Mouse (Mus musculus): Measurements from ENCODE around the gene 0610009B22Rik. TPM values are rescaled to one million over a fixed set of nuclear protein-coding genes. Genes with fewer than 3 reads are reported as not detected.
"Not testable (repeated sequence)": the region's sequence is repeated elsewhere in the genome, so short reads cannot be mapped to it uniquely, and the experiment has no call there.

Gene 0610009B22Rik
- 81.0 and 86.4 TPM in 2 replicates for polyA plus RNA-seq (2014; fragmentation: Nextera tagmentation; extraction: Ambion mirVana)

DNA sequence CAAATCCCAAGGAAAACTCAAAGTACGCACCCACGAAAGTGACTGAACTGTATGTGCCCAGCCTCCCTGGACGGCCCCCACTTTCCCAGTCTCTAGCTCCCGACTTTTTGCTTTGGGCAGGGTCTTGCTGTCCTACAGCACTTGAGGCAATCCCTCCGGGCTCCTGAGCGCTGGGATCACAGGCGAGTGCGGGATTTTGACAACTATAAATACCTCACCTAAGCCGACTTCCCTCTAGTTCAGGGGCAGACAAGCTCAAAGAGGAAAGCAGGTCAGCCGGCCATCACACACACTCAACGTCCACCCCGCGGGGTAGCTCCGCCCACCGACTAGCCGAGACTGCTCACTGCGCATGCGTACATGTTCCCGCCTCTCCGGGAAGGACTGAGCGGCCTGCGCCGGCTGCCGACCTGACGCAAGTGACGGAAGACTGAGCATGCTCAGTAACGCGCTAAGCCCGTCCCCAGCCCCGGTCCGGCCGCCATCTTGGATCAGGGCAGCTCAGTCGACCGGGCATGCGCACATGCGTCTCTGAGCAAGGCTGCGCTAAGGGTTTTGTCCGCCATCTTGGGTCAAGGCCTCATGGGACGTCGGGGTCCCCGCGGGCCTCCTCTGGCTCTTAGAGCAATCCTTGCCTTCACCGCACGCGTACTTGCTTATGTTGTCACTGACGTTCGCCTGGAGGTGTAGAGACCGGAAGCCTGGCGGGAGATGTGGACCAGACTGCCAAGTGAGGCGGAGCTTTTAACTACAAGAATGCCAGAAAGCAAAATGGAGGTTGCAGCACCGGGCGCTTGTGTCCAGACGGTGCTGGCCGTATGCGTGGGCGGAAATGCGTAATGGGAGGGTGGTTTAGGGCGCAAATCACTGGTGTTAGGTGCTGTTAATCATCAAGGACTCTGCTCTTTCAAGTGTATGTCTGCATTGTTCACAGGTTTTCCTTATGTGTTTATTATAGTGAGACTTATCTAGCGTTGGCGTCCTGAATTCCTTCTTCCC is at the start of gene 0610009B22Rik:
Gene 0610009B22Rik (minus strand): TSS at position 545 of the 999 bp plus-strand sequence.
- Histone ChIP-seq H3K27me3 (ENCODE audit: insufficient read depth, low read length) (no peaks in the 10 kb centered on the region), H3K9ac (peak within 1 kb of the TSS; percentile 72), H3K4me2 (peak within 1 kb of the TSS; percentile 70), H3K9me3 (ENCODE audit: low read depth, low read length) (no peaks in the 10 kb centered on the region), H3K4me3 (ENCODE audit: low read depth, low read length) (peak within 1 kb of the TSS; percentile 61), H3K36me3 (ENCODE audit: insufficient read depth) (peaks cover 8% of the 10 kb centered on the region; the same call in 1 of the 2 replicates), H3K27ac (ENCODE audit: low read depth) (peak within 1 kb of the TSS; percentile 99), H3K4me1 (ENCODE audit: insufficient read depth) (peaks cover 5% of the 10 kb centered on the region)
- WGBS = under 1% methylated on average over 60 of the region's 60 CpGs
- no peak for TF ChIP-seq CTCF (IDR thresholded peaks at IDR 0.05; ENCODE audit: low read depth)
- DNase-seq = peak; percentile 100
- peak; percentile 99 for ATAC-seq (ENCODE audit: insufficient read depth)

DNA sequence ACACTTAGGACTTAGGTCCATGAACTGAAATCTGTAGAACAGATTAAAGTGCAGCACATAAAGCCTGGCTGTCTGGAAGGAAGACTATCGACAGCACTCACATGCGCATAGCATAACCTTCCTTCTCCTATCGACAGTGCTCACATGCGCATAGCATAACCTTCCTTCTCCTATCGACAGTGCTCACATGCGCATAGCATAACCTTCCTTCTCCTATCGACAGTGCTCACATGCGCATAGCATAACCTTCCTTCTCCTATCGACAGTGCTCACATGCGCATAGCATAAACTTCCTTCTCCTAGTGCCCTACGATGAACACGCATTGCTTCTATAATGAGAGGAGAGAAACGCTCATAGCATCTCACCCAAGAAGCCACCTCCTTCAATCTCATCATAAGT is 45.5 kb upstream of the 0610009B22Rik start:
- not testable (repeated sequence) for H3K27me3 ChIP-seq (ENCODE audit: insufficient read depth, low read length); H3K4me1 ChIP-seq (ENCODE audit: insufficient read depth); H3K4me3 ChIP-seq (ENCODE audit: low read depth, low read length); DNase-seq; ATAC-seq (ENCODE audit: insufficient read depth); H3K9me3 ChIP-seq (ENCODE audit: low read depth, low read length); H3K27ac ChIP-seq (ENCODE audit: low read depth); H3K4me2 ChIP-seq; H3K9ac ChIP-seq
- 95% methylated on average over 12 of the region's 13 CpGs for WGBS
- H3K36me3 ChIP-seq (ENCODE audit: insufficient read depth) = peaks cover 50% of the 10 kb centered on the region

DNA sequence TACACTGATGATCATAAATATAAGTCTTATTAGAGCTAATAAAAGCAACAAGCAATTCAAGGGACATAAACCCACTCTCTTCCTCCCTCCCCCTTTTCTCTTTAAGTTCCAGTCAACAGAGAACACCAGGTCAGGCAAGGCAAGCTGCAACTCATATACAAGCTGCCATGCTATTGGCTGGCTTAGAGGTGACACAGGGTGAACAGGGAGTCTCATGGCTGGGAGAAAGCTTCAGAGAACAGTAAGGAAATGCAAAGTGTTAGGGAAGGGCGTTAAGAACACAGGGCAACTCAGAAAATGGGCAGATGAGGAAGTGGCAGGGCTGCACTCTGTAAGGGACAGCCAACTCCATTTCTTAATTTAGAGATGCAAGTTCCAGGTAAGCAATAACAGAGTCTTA is 44.2 kb upstream of the 0610009B22Rik start:
- Histone ChIP-seq H3K4me2 (no peak overlapping the region), H3K9ac (no peak overlapping the region), H3K4me1 (ENCODE audit: insufficient read depth) (no peaks in the 10 kb centered on the region), H3K4me3 (ENCODE audit: low read depth, low read length) (no peak overlapping the region), H3K27me3 (ENCODE audit: insufficient read depth, low read length) (no peaks in the 10 kb centered on the region), H3K9me3 (ENCODE audit: low read depth, low read length) (no peaks in the 10 kb centered on the region), H3K27ac (ENCODE audit: low read depth) (no peak overlapping the region), H3K36me3 (ENCODE audit: insufficient read depth) (peaks cover 55% of the 10 kb centered on the region)
- no peak for TF ChIP-seq CTCF (IDR thresholded peaks at IDR 0.05; ENCODE audit: low read depth)
- ATAC-seq (ENCODE audit: insufficient read depth) (no peak), DNase-seq (no peak)
- whole genome bisulfite sequencing = 70% methylated on average over 1 of the region's 1 CpGs

GRCm38 (mm10) chr11:51721066-51721465 is 32.4 kb upstream of the 0610009B22Rik start:
- TF ChIP-seq CTCF (IDR thresholded peaks at IDR 0.05; ENCODE audit: low read depth) = no peak
- 89% methylated on average over 11 of the region's 11 CpGs for WGBS
- H3K36me3 ChIP-seq (ENCODE audit: insufficient read depth) = peaks cover 84% of the 10 kb centered on the region
- no peak overlapping the region for H3K4me3 ChIP-seq (ENCODE audit: low read depth, low read length)
- H3K4me1 ChIP-seq (ENCODE audit: insufficient read depth) = no peaks in the 10 kb centered on the region
- H3K27me3 ChIP-seq (ENCODE audit: insufficient read depth, low read length) = no peaks in the 10 kb centered on the region
- no peak overlapping the region for H3K27ac ChIP-seq (ENCODE audit: low read depth)
- no peak overlapping the region for H3K4me2 ChIP-seq
- H3K9ac ChIP-seq = no peak overlapping the region
- DNase-seq (no peak), ATAC-seq (ENCODE audit: insufficient read depth) (no peak)
- H3K9me3 ChIP-seq (ENCODE audit: low read depth, low read length) = no peaks in the 10 kb centered on the region

GRCm38 (mm10) chr11:51707080-51707479 is 18.4 kb upstream of the 0610009B22Rik start:
- H3K9me3 ChIP-seq (ENCODE audit: low read depth, low read length) = no peaks in the 10 kb centered on the region
- H3K9ac ChIP-seq = no peak overlapping the region
- TF ChIP-seq CTCF (IDR thresholded peaks at IDR 0.05; ENCODE audit: low read depth) = no peak
- DNase-seq = no peak
- H3K4me2 ChIP-seq = no peak overlapping the region
- no peak overlapping the region for H3K27ac ChIP-seq (ENCODE audit: low read depth)
- no peaks in the 10 kb centered on the region for H3K4me1 ChIP-seq (ENCODE audit: insufficient read depth)
- ATAC-seq (ENCODE audit: insufficient read depth) = no peak
- H3K36me3 ChIP-seq (ENCODE audit: insufficient read depth) = peaks cover 89% of the 10 kb centered on the region
- no peak overlapping the region for H3K4me3 ChIP-seq (ENCODE audit: low read depth, low read length)
- H3K27me3 ChIP-seq (ENCODE audit: insufficient read depth, low read length) = no peaks in the 10 kb centered on the region
- WGBS = 95% methylated on average over 13 of the region's 13 CpGs

GRCm38 (mm10) chr11:51706451-51706850 is 17.8 kb upstream of the 0610009B22Rik start:
- Histone ChIP-seq H3K9ac (no peak overlapping the region), H3K36me3 (ENCODE audit: insufficient read depth) (peaks cover 88% of the 10 kb centered on the region), H3K4me2 (no peak overlapping the region), H3K27ac (ENCODE audit: low read depth) (no peak overlapping the region), H3K4me3 (ENCODE audit: low read depth, low read length) (no peak overlapping the region), H3K27me3 (ENCODE audit: insufficient read depth, low read length) (no peaks in the 10 kb centered on the region), H3K4me1 (ENCODE audit: insufficient read depth) (no peaks in the 10 kb centered on the region), H3K9me3 (ENCODE audit: low read depth, low read length) (no peaks in the 10 kb centered on the region)
- ATAC-seq (ENCODE audit: insufficient read depth) (no peak), DNase-seq (no peak)
- TF ChIP-seq CTCF (IDR thresholded peaks at IDR 0.05; ENCODE audit: low read depth) = no peak
- WGBS = 96% methylated on average over 10 of the region's 10 CpGs

- no peaks in the 10 kb centered on the region for H3K27me3 ChIP-seq (ENCODE audit: insufficient read depth, low read length)
- H3K9me3 ChIP-seq (ENCODE audit: low read depth, low read length) = no peaks in the 10 kb centered on the region
- TF ChIP-seq CTCF (IDR thresholded peaks at IDR 0.05; ENCODE audit: low read depth) = peak; percentile 42; the same call in 1 of the 2 replicates
- ATAC-seq (ENCODE audit: insufficient read depth) (no peak), DNase-seq (peak; percentile 47)
- WGBS = 64% methylated on average over 10 of the region's 10 CpGs
- no peak overlapping the region for H3K4me3 ChIP-seq (ENCODE audit: low read depth, low read length)
- H3K27ac ChIP-seq (ENCODE audit: low read depth) = no peak overlapping the region
- H3K4me2 ChIP-seq = no peak overlapping the region
- no peaks in the 10 kb centered on the region for H3K4me1 ChIP-seq (ENCODE audit: insufficient read depth)
- peaks cover 93% of the 10 kb centered on the region for H3K36me3 ChIP-seq (ENCODE audit: insufficient read depth)
- no peak overlapping the region for H3K9ac ChIP-seq
Observed at GRCm38 (mm10) chr11:51703379-51703998, 14.8 kb upstream of the 0610009B22Rik start.

Data from lung, embryonic 14.5 days (tissue).